In genomic region chr14:46004078-46004477, GRCm38 (mm10) we compare ENCODE assay signal across 22 mouse cellular contexts.
DNase-seq lines count a peak whose midpoint lies in the region; ATAC-seq lines count a peak whose summit lies in the region.
"Had no signal": no experiment of that assay in that cellular context is flagged by ENCODE, and none has a peak within 500 bp of the region (broad histone marks: within the 10 kb centered on the region; RNA-seq: fewer than 3 reads in every experiment).

No protein-coding gene starts in this region.

- no peak overlapping the region for H3K4me2 ChIP-seq in lung, embryonic 15.5 days
- no peak overlapping the region for H3K4me2 ChIP-seq in midbrain, embryonic 16.5 days (ENCODE audit: low read length)
- H3K4me2 ChIP-seq: embryonic facial prominence, embryonic 12.5 days; embryonic facial prominence, embryonic 15.5 days; heart, embryonic 11.5 days; hindbrain, embryonic 12.5 days had no signal

- DNase-seq in kidney, postnatal 14 days, result peak; percentile 29
- no peak for DNase-seq in kidney, adult 9 months
- DNase-seq in lung, postnatal 14 days, result no peak
- peak; percentile 13 for DNase-seq in lung, postnatal 36 days
- DNase-seq: adrenal gland, adult 2 months; adrenal gland, postnatal 14 days; cerebellum, adult 11 months; cerebellum, adult 2 months; cerebellum, adult 9-11 months; cerebellum, postnatal 25 days; forebrain, postnatal 0 days; gastrocnemius, adult 2 months; gastrocnemius, postnatal 14 days; heart, adult 11 months had no signal

- no peaks in the 10 kb centered on the region for H3K27me3 ChIP-seq in lung, embryonic 15.5 days
- no peaks in the 10 kb centered on the region for H3K27me3 ChIP-seq in midbrain, embryonic 16.5 days (ENCODE audit: control insufficient read depth, insufficient read depth, low read depth, low read length)
- H3K27me3 ChIP-seq: embryonic facial prominence, embryonic 12.5 days; embryonic facial prominence, embryonic 15.5 days; hindbrain, embryonic 12.5 days had no signal

- H3K4me1 ChIP-seq in lung, embryonic 15.5 days, result 0 out of 2 replicates have a peak, but pooled peaks cover 6% of the 10 kb centered on the region
- no peaks in the 10 kb centered on the region for H3K4me1 ChIP-seq in midbrain, embryonic 16.5 days (ENCODE audit: control insufficient read depth, insufficient read depth, low read length)
- H3K4me1 ChIP-seq: embryonic facial prominence, embryonic 12.5 days; embryonic facial prominence, embryonic 15.5 days; hindbrain, embryonic 12.5 days had no signal

- no peak overlapping the region for H3K9ac ChIP-seq in lung, embryonic 15.5 days
- H3K9ac ChIP-seq in midbrain, embryonic 16.5 days (ENCODE audit: low read depth, low read length), result no peak overlapping the region
- H3K9ac ChIP-seq: embryonic facial prominence, embryonic 12.5 days; embryonic facial prominence, embryonic 15.5 days; forebrain, postnatal 0 days; hindbrain, embryonic 12.5 days had no signal

- no peaks in the 10 kb centered on the region for H3K36me3 ChIP-seq in lung, embryonic 15.5 days
- H3K36me3 ChIP-seq in midbrain, embryonic 16.5 days (ENCODE audit: control insufficient read depth, insufficient read depth, low read length), result no peaks in the 10 kb centered on the region
- H3K36me3 ChIP-seq: embryonic facial prominence, embryonic 12.5 days; embryonic facial prominence, embryonic 15.5 days; hindbrain, embryonic 12.5 days had no signal

- H3K27ac ChIP-seq in lung, embryonic 15.5 days, result peak overlapping the region; percentile 26; the same call in 1 of the 2 replicates
- no peak overlapping the region for H3K27ac ChIP-seq in midbrain, embryonic 16.5 days (ENCODE audit: low read length)
- H3K27ac ChIP-seq: embryonic facial prominence, embryonic 12.5 days; embryonic facial prominence, embryonic 15.5 days; gastrocnemius, adult 2 months; hindbrain, embryonic 12.5 days had no signal

- H3K9me3 ChIP-seq in lung, embryonic 15.5 days, result no peaks in the 10 kb centered on the region
- no peaks in the 10 kb centered on the region for H3K9me3 ChIP-seq in midbrain, embryonic 16.5 days (replicated peaks; ENCODE audit: control insufficient read depth, low read length, poor library complexity, severe bottlenecking)
- H3K9me3 ChIP-seq: embryonic facial prominence, embryonic 12.5 days; embryonic facial prominence, embryonic 15.5 days; hindbrain, embryonic 12.5 days had no signal

- no peak for ATAC-seq in lung, embryonic 15.5 days (ENCODE audit: borderline replicate concordance, extremely low read depth, low FRiP score, low TSS enrichment)
- ATAC-seq in midbrain, embryonic 16.5 days, result no peak
- ATAC-seq: CD4-positive, CD25-positive, alpha-beta regulatory T cell, adult 4 months; forebrain, embryonic 14.5 days; forebrain, postnatal 0 days had no signal

- no peak overlapping the region for H3K4me3 ChIP-seq in lung, embryonic 15.5 days
- no peak overlapping the region for H3K4me3 ChIP-seq in midbrain, embryonic 16.5 days (ENCODE audit: low read depth, low read length)
- H3K4me3 ChIP-seq: embryonic facial prominence, embryonic 12.5 days; embryonic facial prominence, embryonic 15.5 days; gastrocnemius, adult 2 months; hindbrain, embryonic 12.5 days had no signal

- 40% methylated on average over 6 of the region's 6 CpGs for WGBS in lung, embryonic 15.5 days
- 93% methylated on average over 6 of the region's 6 CpGs for WGBS in midbrain, embryonic 16.5 days

Comparison
In these comparisons a context has a peak if more than half of its experiments do, and no peak if none do; other contexts are left out.
1. DNase-seq: peak in kidney, postnatal 14 days (single experiment) and lung, postnatal 36 days (single experiment); none in kidney, adult 9 months (single experiment) and lung, postnatal 14 days (single experiment).